Mouse (Mus musculus) left cerebral cortex, postnatal 25 days (tissue): ENCODE measurements at regions not wholly inside any gene's neighbourhood (a gene's known extent, or its start where the extent isn't known, plus 50 kb on each side); places are given as distances from the start of the nearest gene placed in this dataset.

Source experiments
- DNase-seq, 2 experiments: peaks; one replicate each; pipeline ENCODE4 v3.0.0; 2022; ENCODE audit warnings: low spot score in 2 of 2, mixed read lengths in 1 of 2
- intact Hi-C: fragments of 180-260 bp; cut with DNase I; formaldehyde crosslinking; loops from one replicate; pipeline ENCODE4 v1.15.1; 2025

- intact Hi-C loops = no loop called here
- no peak for DNase-seq
Observed at GRCm38 (mm10) chr6:66224164-66224903, 271.9 kb downstream of the 4930544G11Rik start.

GRCm38 (mm10) chr6:66236368-66236767, 284.0 kb downstream of the 4930544G11Rik start:
- intact Hi-C loops = no loop called here
- DNase-seq = no peak

- DNase-seq = no peak
- intact Hi-C loops = no loop called here
Observed at GRCm38 (mm10) chr6:66255378-66255777, 279.8 kb upstream of the Mad2l1 start.

GRCm38 (mm10) chr6:66263429-66263828, 271.8 kb upstream of the Mad2l1 start:
- intact Hi-C loops = no loop called here

GRCm38 (mm10) chr6:66263918-66264317, 271.3 kb upstream of the Mad2l1 start:
- intact Hi-C loops = no loop called here
- DNase-seq = no peak

More at GRCm38 (mm10) chr6:66263429-66263828, 271.8 kb upstream of the Mad2l1 start:
- DNase-seq = no peak

DNA sequence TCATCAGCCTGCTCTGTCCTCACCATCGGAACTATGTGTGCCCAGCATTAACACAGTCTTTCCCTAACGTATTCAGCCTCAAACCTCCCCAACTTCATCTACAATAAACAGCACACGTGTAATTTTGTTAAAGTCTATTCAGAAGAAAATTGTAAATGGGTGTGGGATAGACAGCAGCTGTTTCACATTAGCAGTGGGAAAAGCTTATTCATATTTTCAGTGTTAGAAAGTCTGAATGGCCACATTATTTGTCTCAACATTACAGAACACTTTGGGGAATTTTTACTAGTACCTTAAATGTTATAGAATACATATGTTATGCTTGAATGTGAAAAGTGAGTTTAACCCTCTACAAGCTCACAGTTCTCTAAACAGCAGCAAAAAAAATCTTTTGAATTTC, 266.8 kb upstream of the Mad2l1 start:
- intact Hi-C loops = no loop called here

DNA sequence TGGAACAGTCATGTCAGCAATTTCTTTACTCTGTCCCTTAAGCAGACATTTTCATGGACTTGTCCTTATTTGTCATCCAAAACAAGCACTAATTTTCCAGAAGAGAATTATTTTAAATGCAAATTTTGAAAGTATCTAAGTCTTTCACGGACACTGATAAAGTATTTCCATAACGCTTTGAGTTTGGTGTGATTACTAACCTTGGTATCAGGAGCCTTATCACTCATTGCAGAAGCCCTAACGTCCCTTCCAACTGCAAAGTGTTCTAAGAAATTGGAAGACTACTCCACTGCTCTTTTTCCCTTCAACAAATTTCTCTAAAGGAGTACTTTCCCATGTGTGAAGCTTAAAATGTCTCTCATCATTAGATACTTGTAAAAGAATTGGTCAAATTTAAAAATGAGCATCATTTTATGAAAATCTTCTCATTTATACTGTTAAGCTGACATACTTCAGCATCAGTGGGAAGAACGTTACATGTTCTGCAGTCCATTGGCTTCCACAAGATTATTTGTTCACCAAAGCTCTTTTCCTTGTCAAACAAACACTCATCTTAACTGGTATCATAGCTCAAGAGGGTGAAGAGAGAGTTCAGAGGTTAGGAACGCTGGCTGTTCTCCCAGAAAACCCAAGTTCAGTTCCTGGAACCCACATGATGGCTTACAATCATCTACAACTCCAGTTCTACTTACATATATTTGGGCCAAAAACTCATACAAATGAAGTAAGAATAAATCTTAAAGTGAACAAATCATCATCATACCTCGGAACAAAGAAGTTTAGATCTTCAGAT, 263.6 kb upstream of the Mad2l1 start:
- no peak for DNase-seq
- intact Hi-C loops = no loop called here

More for the DNA sequence above, 266.8 kb upstream of the Mad2l1 start:
- DNase-seq = no peak

- no peak for DNase-seq
- intact Hi-C loops = no loop called here
Observed at GRCm38 (mm10) chr6:66272216-66272615, 263.0 kb upstream of the Mad2l1 start.

DNA sequence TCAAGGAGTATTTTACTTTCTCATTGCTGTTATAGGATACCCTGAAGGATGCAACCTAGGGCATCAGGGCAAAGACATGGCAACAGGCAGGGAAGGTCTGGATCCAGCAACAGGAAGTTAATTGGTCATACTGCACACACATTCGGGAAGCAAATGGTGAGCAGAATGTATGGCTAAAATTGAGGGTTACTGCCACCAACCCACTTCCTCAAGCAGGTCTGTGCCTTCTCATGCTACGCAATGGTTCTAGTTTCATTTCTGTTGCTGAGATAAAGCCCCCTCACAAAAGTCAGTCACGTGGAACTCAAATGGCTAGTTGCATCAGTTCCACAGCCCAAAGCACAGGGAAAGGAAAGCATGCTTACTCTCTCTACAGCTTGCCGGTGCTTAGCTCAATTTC, 260.5 kb upstream of the Mad2l1 start:
- no peak for DNase-seq
- intact Hi-C loops = no loop called here

GRCm38 (mm10) chr6:66280701-66281100, 254.5 kb upstream of the Mad2l1 start:
- no peak for DNase-seq
- intact Hi-C loops = no loop called here

DNA sequence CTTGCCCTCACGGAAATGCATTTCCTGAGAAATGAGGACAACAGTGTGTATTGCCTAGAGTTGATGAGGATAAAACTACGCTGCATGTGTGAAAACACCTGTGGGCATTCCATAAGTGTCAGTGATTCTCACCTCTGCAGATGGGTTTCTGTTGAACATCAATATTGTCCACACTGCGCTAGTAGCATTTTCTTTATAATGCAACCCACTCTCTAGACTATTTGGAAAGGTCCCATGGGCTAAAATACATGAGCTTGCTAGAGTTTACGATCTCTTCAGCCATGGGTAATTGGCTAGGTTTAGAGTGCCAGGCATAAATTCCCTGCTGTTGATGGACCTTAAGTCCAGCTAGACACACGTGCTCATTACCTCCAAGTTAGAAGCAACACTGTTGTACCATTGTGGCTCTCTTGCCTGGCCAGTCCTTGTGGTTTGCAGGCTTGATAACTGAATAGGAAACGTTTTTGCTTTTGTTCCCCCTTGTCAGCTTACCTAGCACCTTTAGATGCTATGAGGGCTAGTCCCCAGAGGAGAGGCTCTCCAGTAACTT, 252.5 kb upstream of the Mad2l1 start:
- intact Hi-C loops = no loop called here
- no peak for DNase-seq

DNA sequence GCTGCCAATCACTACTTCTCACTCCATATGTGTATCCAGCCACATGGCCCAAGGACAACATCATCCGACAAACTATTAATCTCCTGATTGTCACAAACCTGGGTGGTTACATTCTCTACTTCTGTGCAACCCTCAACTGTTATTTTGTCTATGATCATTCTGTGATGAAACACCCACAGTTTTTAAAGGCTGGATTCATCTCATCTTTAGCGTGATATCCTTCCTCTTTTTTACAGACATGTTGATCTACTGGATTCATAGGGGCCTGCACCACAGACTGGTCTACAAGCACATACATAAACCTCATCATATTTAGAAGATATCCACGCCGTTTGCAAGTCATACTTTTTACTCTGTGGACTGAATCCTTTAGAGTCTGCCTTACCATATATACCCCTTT, 251.7 kb upstream of the Mad2l1 start:
- intact Hi-C loops = no loop called here
- DNase-seq = no peak

DNA sequence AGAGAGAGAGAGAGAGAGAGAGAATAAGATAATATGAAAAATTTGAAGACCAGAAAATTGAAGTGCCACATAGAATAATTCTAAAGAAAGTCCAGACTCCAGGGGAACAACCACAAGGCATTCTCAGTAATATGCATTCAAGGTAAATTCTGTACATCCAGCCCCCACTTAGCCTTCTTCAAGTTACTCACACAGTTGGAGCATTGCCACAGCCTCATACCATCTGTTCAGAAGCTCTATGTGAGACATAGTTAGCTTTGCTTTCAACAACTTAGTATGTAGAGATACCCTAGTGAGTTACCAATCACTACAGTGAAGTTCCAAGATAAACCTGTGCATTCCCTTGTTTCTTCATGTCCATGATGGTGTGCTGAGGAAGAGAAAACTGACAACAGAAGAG, 247.6 kb upstream of the Mad2l1 start:
- DNase-seq = peak; percentile 23 to 85
- intact Hi-C loops = no loop called here

- intact Hi-C loops = no loop called here
- no peak for DNase-seq
Observed at GRCm38 (mm10) chr6:66289196-66289595, 246.0 kb upstream of the Mad2l1 start.

GRCm38 (mm10) chr6:66291576-66291975, 243.6 kb upstream of the Mad2l1 start:
- intact Hi-C loops = no loop called here

DNA sequence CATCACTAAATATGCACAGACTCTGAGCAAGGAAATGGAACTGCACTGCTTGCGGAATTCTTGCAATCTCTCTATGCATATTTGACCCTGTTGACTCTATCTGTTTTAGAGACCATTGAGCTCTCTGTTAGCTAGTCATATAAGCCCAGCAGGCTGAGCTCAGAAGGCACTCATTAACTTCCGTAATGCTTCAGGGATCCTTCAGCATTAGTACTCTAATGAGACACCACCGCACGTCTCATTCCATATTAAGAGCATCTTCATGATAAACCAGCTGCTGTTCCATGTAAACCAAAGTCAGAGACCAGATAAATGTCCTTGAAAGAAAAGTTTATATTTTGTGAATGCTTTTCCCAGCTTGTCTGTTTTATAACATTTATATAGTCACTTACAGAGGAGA, 237.1 kb upstream of the Mad2l1 start:
- no peak for DNase-seq
- intact Hi-C loops = no loop called here

More at GRCm38 (mm10) chr6:66291576-66291975, 243.6 kb upstream of the Mad2l1 start:
- DNase-seq = no peak

- DNase-seq = no peak
- intact Hi-C loops = no loop called here
Observed at GRCm38 (mm10) chr6:66300189-66300588, 235.0 kb upstream of the Mad2l1 start.

DNA sequence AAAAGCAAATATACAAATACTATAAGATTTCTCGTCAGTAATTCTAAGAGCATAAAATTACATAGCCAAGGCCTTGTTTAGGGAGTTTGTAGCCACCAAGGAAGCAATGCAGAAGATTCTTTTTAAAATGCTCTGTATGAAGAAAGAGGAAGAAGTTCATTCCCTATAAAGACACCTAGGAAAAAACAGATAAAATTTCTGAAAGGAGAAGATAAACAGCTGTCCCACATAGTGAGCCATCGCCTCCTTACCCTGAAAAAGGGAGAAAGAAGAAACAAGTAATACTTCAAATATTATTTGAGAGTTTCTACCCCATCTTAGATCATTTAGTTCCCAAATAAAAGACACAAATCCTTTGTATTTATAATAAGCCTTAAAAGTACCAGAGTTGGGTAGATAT, 190.3 kb upstream of the Mad2l1 start:
- DNase-seq = no peak
- intact Hi-C loops = no loop called here

GRCm38 (mm10) chr6:66347356-66347755, 187.8 kb upstream of the Mad2l1 start:
- no peak for DNase-seq
- intact Hi-C loops = no loop called here

DNA sequence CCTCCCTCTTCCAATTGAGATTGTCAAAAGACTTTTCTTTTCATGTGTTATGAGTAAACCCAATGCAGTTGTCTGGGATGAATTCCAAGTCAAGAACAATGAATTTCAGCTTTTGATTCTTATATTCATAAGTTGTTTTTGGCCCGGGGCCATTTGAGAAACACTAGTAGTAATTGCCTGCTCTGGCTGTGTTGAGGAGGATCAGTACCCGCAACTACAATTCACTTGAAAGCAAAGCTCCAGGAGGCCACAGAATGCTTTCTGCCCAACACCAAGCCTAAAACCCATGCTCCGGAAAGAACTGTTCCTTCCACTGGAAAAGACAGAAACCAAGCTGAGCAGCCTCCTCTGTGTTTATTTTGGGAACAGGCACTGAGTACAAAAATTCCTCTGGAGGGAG, 174.1 kb upstream of the Mad2l1 start:
- peak; percentile 7 to 37 for DNase-seq
- intact Hi-C loops = no loop called here

- no peak for DNase-seq
- intact Hi-C loops = no loop called here
Observed at GRCm38 (mm10) chr6:66367263-66367662, 167.9 kb upstream of the Mad2l1 start.
